Mouse (Mus musculus) urinary bladder, postnatal 10 days (tissue): ENCODE measurements around the gene Gm14308.
"Not testable (repeated sequence)": the region's sequence is repeated elsewhere in the genome, so short reads cannot be mapped to it uniquely, and the experiment has no call there.

ENCODE experiments used
- DNase-seq: peaks from one replicate; pipeline ENCODE4 v3.0.0; 2022; ENCODE audit warnings: low spot score

Gene Gm14308

DNA sequence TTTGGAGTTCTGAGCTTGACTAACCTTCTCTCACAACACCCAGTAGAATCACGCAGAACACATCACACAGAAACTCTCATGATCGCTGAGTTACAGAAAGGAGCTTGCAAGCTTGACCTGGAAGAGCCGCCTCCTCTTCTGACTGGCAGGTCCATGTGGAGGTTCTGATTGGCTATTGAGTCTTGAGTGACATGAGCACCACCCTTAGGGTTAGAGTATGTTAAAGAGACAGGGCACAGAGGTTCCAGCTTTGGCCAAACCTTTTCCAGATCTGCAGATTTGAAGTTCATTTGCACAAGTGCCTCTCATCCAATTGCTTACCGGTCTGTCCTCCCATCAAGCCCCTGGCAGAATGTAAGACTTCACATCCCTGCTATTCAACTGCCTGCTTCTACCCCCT, at the start of gene Gm14308:
Gm14308 (minus strand) TSS at position 101 of the 400 bp plus-strand sequence.
- not testable (repeated sequence) for DNase-seq

DNA sequence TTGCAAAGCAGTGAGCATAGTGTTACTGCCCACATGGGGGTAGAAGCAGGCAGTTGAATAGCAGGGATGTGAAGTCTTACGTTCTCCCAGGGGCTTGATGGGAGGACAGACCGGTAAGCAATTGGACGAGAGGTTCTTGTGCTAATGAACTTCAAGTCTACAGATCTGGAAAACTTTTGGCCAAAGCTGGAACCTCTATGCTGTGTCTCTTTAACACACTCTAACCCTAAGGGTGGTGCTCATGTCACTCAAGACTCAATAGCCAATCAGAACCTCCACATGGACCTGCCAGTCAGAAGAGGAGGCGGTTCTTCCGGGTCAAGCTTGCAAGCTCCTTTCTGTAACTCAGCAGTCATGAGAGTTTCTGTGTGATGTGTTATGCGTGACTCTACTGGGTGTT, 34.1 kb upstream of the Gm14308 start, which contains the start of gene Zfp973:
Zfp973 (plus strand) TSS at position 301 of the 400 bp plus-strand sequence.
- DNase-seq: not testable (repeated sequence)
